ENCODE assay signal across 8 mouse cellular contexts in genomic region chr12:85473481-85474297, GRCm38 (mm10). TPM values are rescaled to one million over a fixed set of nuclear protein-coding genes. Genes with fewer than 3 reads are reported as not detected.
DNase-seq lines count a peak whose midpoint lies in the region; ATAC-seq and TF ChIP-seq lines count a peak whose summit lies in the region.

Fos (plus strand) TSS chr12:85473890.

- H3K9me3 ChIP-seq in embryonic facial prominence, embryonic 14.5 days (ENCODE audit: control insufficient read depth, low read length): no peaks in the 10 kb centered on the region
- H3K9me3 ChIP-seq in kidney, embryonic 14.5 days (ENCODE audit: control insufficient read depth, low read length): no peaks in the 10 kb centered on the region
- no peaks in the 10 kb centered on the region for H3K9me3 ChIP-seq in limb, embryonic 15.5 days
- no peaks in the 10 kb centered on the region for H3K9me3 ChIP-seq in midbrain, postnatal 0 days (ENCODE audit: low read length)

- DNase-seq in 416B (ENCODE audit: low read depth): peak; percentile 97
- peak; percentile 96 for DNase-seq in embryonic facial prominence, embryonic 14.5 days (ENCODE audit: low spot score)
- peak; percentile 94 for DNase-seq in heart, adult 9 months (ENCODE audit: low spot score in 2 of 2)
- peak; percentile 93 for DNase-seq in midbrain, postnatal 0 days (ENCODE audit: low spot score)
- DNase-seq in spleen, postnatal 10 days (ENCODE audit: low spot score in 2 of 2): peak; percentile 75 to 84

- peak within 1 kb of the TSS; percentile 79 for H3K4me3 ChIP-seq in bone marrow, adult 2 months (replicated peaks; ENCODE audit: control insufficient read depth, low read depth, low read length)
- peak within 1 kb of the TSS; percentile 46 for H3K4me3 ChIP-seq in embryonic facial prominence, embryonic 14.5 days (ENCODE audit: low read depth, low read length)
- peak within 1 kb of the TSS; percentile 60 for H3K4me3 ChIP-seq in kidney, embryonic 14.5 days (ENCODE audit: low read length)
- peak within 1 kb of the TSS; percentile 64 for H3K4me3 ChIP-seq in limb, embryonic 15.5 days
- peak within 1 kb of the TSS; percentile 55 for H3K4me3 ChIP-seq in midbrain, postnatal 0 days (ENCODE audit: low read depth, low read length)

- peak within 1 kb of the TSS; percentile 97 for H3K4me2 ChIP-seq in embryonic facial prominence, embryonic 14.5 days (ENCODE audit: low read depth, low read length)
- H3K4me2 ChIP-seq in kidney, embryonic 14.5 days (replicated peaks; ENCODE audit: low read depth, low read length): peak within 1 kb of the TSS; percentile 98
- peak within 1 kb of the TSS; percentile 96 for H3K4me2 ChIP-seq in limb, embryonic 15.5 days
- H3K4me2 ChIP-seq in midbrain, postnatal 0 days (ENCODE audit: low read depth, low read length, poor library complexity, severe bottlenecking): peak within 1 kb of the TSS; percentile 100

- peak within 1 kb of the TSS; percentile 89 for H3K27ac ChIP-seq in bone marrow, adult 2 months (ENCODE audit: control insufficient read depth, insufficient read depth, low read depth, low read length, poor library complexity)
- peak within 1 kb of the TSS; percentile 84 for H3K27ac ChIP-seq in embryonic facial prominence, embryonic 14.5 days (replicated peaks; ENCODE audit: low read depth, low read length)
- H3K27ac ChIP-seq in kidney, embryonic 14.5 days (ENCODE audit: low read depth, low read length): peak within 1 kb of the TSS; percentile 71
- peak within 1 kb of the TSS; percentile 94 for H3K27ac ChIP-seq in limb, embryonic 15.5 days
- H3K27ac ChIP-seq in midbrain, postnatal 0 days (ENCODE audit: low read depth, low read length): peak within 1 kb of the TSS; percentile 43

- H3K36me3 ChIP-seq in embryonic facial prominence, embryonic 14.5 days (ENCODE audit: control insufficient read depth, insufficient read depth, low read length): no peaks in the 10 kb centered on the region
- no peaks in the 10 kb centered on the region for H3K36me3 ChIP-seq in kidney, embryonic 14.5 days (ENCODE audit: control insufficient read depth, insufficient read depth, low read length)
- H3K36me3 ChIP-seq in limb, embryonic 15.5 days: peaks cover 5% of the 10 kb centered on the region; the same call in 1 of the 2 replicates
- no peaks in the 10 kb centered on the region for H3K36me3 ChIP-seq in midbrain, postnatal 0 days (ENCODE audit: insufficient read depth, low read length)

- TF ChIP-seq CTCF in bone marrow, adult 2 months (IDR thresholded peaks at IDR 0.05; ENCODE audit: control insufficient read depth, insufficient read depth, low read length): no peak
- peak; percentile 24; the same call in 1 of the 2 replicates for TF ChIP-seq CTCF in midbrain, postnatal 0 days (IDR thresholded peaks at IDR 0.05)

- under 1% methylated on average over 56 of the region's 56 CpGs for WGBS in bone marrow, adult 2 months
- under 1% methylated on average over 52 of the region's 56 CpGs for WGBS in embryonic facial prominence, embryonic 14.5 days
- under 1% methylated on average over 56 of the region's 56 CpGs for WGBS in kidney, embryonic 14.5 days
- under 1% methylated on average over 56 of the region's 56 CpGs for WGBS in limb, embryonic 15.5 days
- WGBS in midbrain, postnatal 0 days: under 1% methylated on average over 48 of the region's 56 CpGs

- peaks cover 1% of the 10 kb centered on the region; the same call in 1 of the 2 replicates for H3K4me1 ChIP-seq in bone marrow, adult 2 months (ENCODE audit: control insufficient read depth, insufficient read depth, low read length)
- peaks cover 19% of the 10 kb centered on the region for H3K4me1 ChIP-seq in embryonic facial prominence, embryonic 14.5 days (ENCODE audit: control insufficient read depth, insufficient read depth, low read length)
- H3K4me1 ChIP-seq in kidney, embryonic 14.5 days (ENCODE audit: control insufficient read depth, insufficient read depth, low read length): peaks cover 18% of the 10 kb centered on the region; the same call in 1 of the 2 replicates
- peaks cover 40% of the 10 kb centered on the region for H3K4me1 ChIP-seq in limb, embryonic 15.5 days
- H3K4me1 ChIP-seq in midbrain, postnatal 0 days (ENCODE audit: insufficient read depth, low read length): peaks cover 9% of the 10 kb centered on the region

- peak; percentile 91 for ATAC-seq in embryonic facial prominence, embryonic 14.5 days (ENCODE audit: low read depth)
- ATAC-seq in kidney, embryonic 14.5 days (ENCODE audit: low FRiP score, low TSS enrichment): peak; percentile 91
- ATAC-seq in limb, embryonic 15.5 days (ENCODE audit: insufficient number of reproducible peaks, low FRiP score, low TSS enrichment, low read depth): peak; percentile 93
- peak; percentile 89 for ATAC-seq in midbrain, postnatal 0 days (ENCODE audit: low FRiP score)

- peak; percentile 96 for TF ChIP-seq POLR2A in bone marrow, adult 2 months (IDR thresholded peaks at IDR 0.05; ENCODE audit: borderline replicate concordance, control insufficient read depth, low read depth, low read length)

- H3K27me3 ChIP-seq in embryonic facial prominence, embryonic 14.5 days (replicated peaks; ENCODE audit: control insufficient read depth, insufficient read depth, low read length): peaks cover 22% of the 10 kb centered on the region
- peaks cover 21% of the 10 kb centered on the region for H3K27me3 ChIP-seq in kidney, embryonic 14.5 days (ENCODE audit: control insufficient read depth, insufficient read depth, low read length)
- H3K27me3 ChIP-seq in limb, embryonic 15.5 days: peaks cover 23% of the 10 kb centered on the region
- peaks cover 15% of the 10 kb centered on the region for H3K27me3 ChIP-seq in midbrain, postnatal 0 days (ENCODE audit: insufficient read depth, low read length)

- peak within 1 kb of the TSS; percentile 60 for H3K9ac ChIP-seq in embryonic facial prominence, embryonic 14.5 days (ENCODE audit: low read depth, low read length)
- H3K9ac ChIP-seq in kidney, embryonic 14.5 days (ENCODE audit: low read depth, low read length): peak within 1 kb of the TSS; percentile 64
- peak within 1 kb of the TSS; percentile 55 for H3K9ac ChIP-seq in limb, embryonic 15.5 days
- H3K9ac ChIP-seq in midbrain, postnatal 0 days (replicated peaks; ENCODE audit: low read length, poor library complexity, severe bottlenecking): peak within 1 kb of the TSS; percentile 50

RNA-seq across cellular contexts. Expression of gene Fos, which starts in this region (rescaled TPM):
- polyA plus RNA-seq in bone marrow, adult 2 months (2011; ENCODE audit: insufficient read depth, insufficient read length, low replicate concordance, missing spikeins): 8.6 TPM in 1 of 2 replicates, not detected in the other
- 11.2 and 12.6 TPM in 2 replicates for polyA plus RNA-seq in embryonic facial prominence, embryonic 14.5 days (2014; fragmentation: Nextera tagmentation; extraction: Ambion mirVana)
- 1.6 and 3.0 TPM in 2 replicates for polyA plus RNA-seq in kidney, embryonic 14.5 days (2014; fragmentation: Nextera tagmentation; extraction: Ambion mirVana)
- 38.8 and 48.3 TPM in 2 replicates for polyA plus RNA-seq in limb, embryonic 15.5 days (2015; fragmentation: Nextera tagmentation; extraction: Ambion mirVana)
- 9.7 and 14.6 TPM in 2 replicates for total RNA-seq in midbrain, postnatal 0 days (2014; rRNA removed)
- polyA plus RNA-seq in midbrain, postnatal 0 days (2015; fragmentation: Nextera tagmentation; extraction: Ambion mirVana): 7.3 and 10.0 TPM in 2 replicates

Comparison
In these comparisons a context has a peak if more than half of its experiments do, and no peak if none do; other contexts are left out.
1. Peak in every context shown above with its lines: DNase-seq, ATAC-seq, H3K4me3 ChIP-seq and H3K27ac ChIP-seq.
2. H3K27ac ChIP-seq: peak in every context shown above with its lines; median percentile 94 in limb, embryonic 15.5 days; 89 in bone marrow, adult 2 months; 84 in embryonic facial prominence, embryonic 14.5 days; 71 in kidney, embryonic 14.5 days; 43 in midbrain, postnatal 0 days.